Mouse (Mus musculus): ENCODE data around the gene Zfp385a. TPM values are rescaled to one million over a fixed set of nuclear protein-coding genes. Genes with fewer than 3 reads are reported as not detected.

The Zfp385a gene
- polyA plus RNA-seq, 1 experiment = 21.2 TPM

DNA sequence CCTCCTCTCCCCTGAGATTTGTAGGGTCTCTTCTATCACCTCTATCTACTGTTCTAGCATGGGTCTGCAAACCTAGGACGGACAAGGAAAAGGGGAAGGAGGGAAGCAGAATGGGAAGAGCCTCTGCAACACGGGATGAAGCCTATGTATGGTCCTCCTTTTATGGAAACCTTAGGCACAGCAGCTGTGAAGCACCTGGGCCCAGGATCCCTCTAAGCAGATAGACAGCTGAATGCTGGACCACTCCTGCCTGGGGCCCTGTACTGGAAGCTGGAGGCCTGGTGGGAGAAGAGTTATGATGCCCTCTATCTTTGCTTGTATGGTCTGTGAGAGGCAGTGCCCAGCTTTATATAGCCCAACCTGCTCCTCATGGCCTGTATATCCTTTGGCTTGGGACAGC is 39.3 kb downstream of the Zfp385a start:
- Histone ChIP-seq H3ac (ENCODE audit: control insufficient read depth, insufficient read length, low read depth) (no peak overlapping the region), H3K79me3 (ENCODE audit: low read depth) (no peaks in the 10 kb centered on the region), H3K27me3 (ENCODE audit: control insufficient read depth, insufficient read depth, insufficient read length) (no peaks in the 10 kb centered on the region), H3K79me2 (ENCODE audit: control insufficient read depth, insufficient read depth) (no peaks in the 10 kb centered on the region), H3K4me3 (ENCODE audit: insufficient read depth, poor library complexity, severe bottlenecking) (no peak overlapping the region), H3K36me3 (ENCODE audit: control insufficient read depth, insufficient read depth) (peaks cover 46% of the 10 kb centered on the region)
- no peak for TF ChIP-seq FOSL1 (IDR thresholded peaks at IDR 0.05; ENCODE audit: insufficient read depth, low read length, poor library complexity, severe bottlenecking)
- no peak for TF ChIP-seq MAX (IDR thresholded peaks at IDR 0.05)
- no peak for TF ChIP-seq CEBPB (IDR thresholded peaks at IDR 0.05; ENCODE audit: low read depth)
- TF ChIP-seq MYOG (IDR thresholded peaks at IDR 0.05; ENCODE audit: control insufficient read depth, extremely low read depth, insufficient read length) = no peak
- no peak for TF ChIP-seq CTCF (IDR thresholded peaks at IDR 0.05; ENCODE audit: control insufficient read depth, insufficient read depth, insufficient read length)
- TF ChIP-seq USF1 (IDR thresholded peaks at IDR 0.05; ENCODE audit: low read depth) = no peak
- no peak for TF ChIP-seq MYOD1 (IDR thresholded peaks at IDR 0.05; ENCODE audit: control insufficient read depth, insufficient read length, low read depth)

DNA sequence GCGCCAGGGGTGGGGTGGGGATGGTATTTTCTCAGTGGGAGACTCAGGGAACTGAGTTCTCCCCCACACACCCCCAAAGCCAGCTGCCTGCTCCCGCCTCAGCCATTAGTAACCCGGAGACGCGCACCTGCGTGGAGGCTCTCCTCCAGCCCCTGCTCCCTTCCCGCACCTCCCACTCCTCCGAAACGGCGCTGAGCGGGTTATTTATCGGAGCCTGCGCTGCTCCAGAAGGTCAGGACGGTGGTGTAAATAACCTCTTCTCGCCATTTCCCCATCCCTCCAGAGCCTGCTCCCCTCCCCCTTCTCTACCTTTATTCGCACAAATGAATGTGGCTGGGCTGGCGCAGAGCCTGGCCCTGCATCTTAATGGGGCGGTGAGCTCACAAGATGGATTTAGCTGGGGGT is 39.8 kb downstream of the Zfp385a start:
- H3K4me3 ChIP-seq (ENCODE audit: insufficient read depth, poor library complexity, severe bottlenecking) = no peak overlapping the region
- H3K36me3 ChIP-seq (ENCODE audit: control insufficient read depth, insufficient read depth) = peaks cover 51% of the 10 kb centered on the region
- TF ChIP-seq CTCF (IDR thresholded peaks at IDR 0.05; ENCODE audit: control insufficient read depth, insufficient read depth, insufficient read length) = no peak
- no peak for TF ChIP-seq MAX (IDR thresholded peaks at IDR 0.05)
- TF ChIP-seq FOSL1 (IDR thresholded peaks at IDR 0.05; ENCODE audit: insufficient read depth, low read length, poor library complexity, severe bottlenecking) = no peak
- TF ChIP-seq USF1 (IDR thresholded peaks at IDR 0.05; ENCODE audit: low read depth) = no peak
- TF ChIP-seq MYOG (IDR thresholded peaks at IDR 0.05; ENCODE audit: control insufficient read depth, extremely low read depth, insufficient read length) = no peak
- no peak for TF ChIP-seq MYOD1 (IDR thresholded peaks at IDR 0.05; ENCODE audit: control insufficient read depth, insufficient read length, low read depth)
- no peak for TF ChIP-seq CEBPB (IDR thresholded peaks at IDR 0.05; ENCODE audit: low read depth)
- H3K79me3 ChIP-seq (ENCODE audit: low read depth) = no peaks in the 10 kb centered on the region
- H3ac ChIP-seq (ENCODE audit: control insufficient read depth, insufficient read length, low read depth) = no peak overlapping the region
- no peaks in the 10 kb centered on the region for H3K79me2 ChIP-seq (ENCODE audit: control insufficient read depth, insufficient read depth)
- no peaks in the 10 kb centered on the region for H3K27me3 ChIP-seq (ENCODE audit: control insufficient read depth, insufficient read depth, insufficient read length)

DNA sequence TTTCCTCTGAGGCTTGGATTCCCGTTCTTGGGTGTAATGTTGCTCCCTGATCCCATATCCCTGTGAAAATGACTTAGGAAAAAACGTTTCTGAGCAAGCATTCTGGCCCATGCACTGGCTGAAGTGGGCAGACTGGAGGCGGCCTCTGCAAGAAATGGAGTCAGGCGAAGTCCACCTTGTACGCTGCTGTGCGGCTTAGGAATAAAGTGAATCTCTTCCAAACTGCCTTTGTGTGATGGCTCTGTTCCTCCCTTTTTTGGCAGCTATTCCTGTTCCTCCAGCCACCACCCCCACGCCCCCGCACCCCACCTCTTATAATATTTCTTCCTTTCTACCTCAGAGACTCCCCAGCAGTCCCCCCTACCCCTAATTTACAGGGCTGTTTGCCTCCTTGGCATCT is 40.2 kb downstream of the Zfp385a start:
- Histone ChIP-seq H3K79me2 (ENCODE audit: control insufficient read depth, insufficient read depth) (no peaks in the 10 kb centered on the region), H3K27me3 (ENCODE audit: control insufficient read depth, insufficient read depth, insufficient read length) (no peaks in the 10 kb centered on the region), H3K79me3 (ENCODE audit: low read depth) (no peaks in the 10 kb centered on the region), H3ac (ENCODE audit: control insufficient read depth, insufficient read length, low read depth) (no peak overlapping the region), H3K36me3 (ENCODE audit: control insufficient read depth, insufficient read depth) (peaks cover 52% of the 10 kb centered on the region), H3K4me3 (ENCODE audit: insufficient read depth, poor library complexity, severe bottlenecking) (no peak overlapping the region)
- no peak for TF ChIP-seq CTCF (IDR thresholded peaks at IDR 0.05; ENCODE audit: control insufficient read depth, insufficient read depth, insufficient read length)
- no peak for TF ChIP-seq MYOG (IDR thresholded peaks at IDR 0.05; ENCODE audit: control insufficient read depth, extremely low read depth, insufficient read length)
- no peak for TF ChIP-seq MAX (IDR thresholded peaks at IDR 0.05)
- TF ChIP-seq MYOD1 (IDR thresholded peaks at IDR 0.05; ENCODE audit: control insufficient read depth, insufficient read length, low read depth) = no peak
- no peak for TF ChIP-seq FOSL1 (IDR thresholded peaks at IDR 0.05; ENCODE audit: insufficient read depth, low read length, poor library complexity, severe bottlenecking)
- no peak for TF ChIP-seq CEBPB (IDR thresholded peaks at IDR 0.05; ENCODE audit: low read depth)
- no peak for TF ChIP-seq USF1 (IDR thresholded peaks at IDR 0.05; ENCODE audit: low read depth)

DNA sequence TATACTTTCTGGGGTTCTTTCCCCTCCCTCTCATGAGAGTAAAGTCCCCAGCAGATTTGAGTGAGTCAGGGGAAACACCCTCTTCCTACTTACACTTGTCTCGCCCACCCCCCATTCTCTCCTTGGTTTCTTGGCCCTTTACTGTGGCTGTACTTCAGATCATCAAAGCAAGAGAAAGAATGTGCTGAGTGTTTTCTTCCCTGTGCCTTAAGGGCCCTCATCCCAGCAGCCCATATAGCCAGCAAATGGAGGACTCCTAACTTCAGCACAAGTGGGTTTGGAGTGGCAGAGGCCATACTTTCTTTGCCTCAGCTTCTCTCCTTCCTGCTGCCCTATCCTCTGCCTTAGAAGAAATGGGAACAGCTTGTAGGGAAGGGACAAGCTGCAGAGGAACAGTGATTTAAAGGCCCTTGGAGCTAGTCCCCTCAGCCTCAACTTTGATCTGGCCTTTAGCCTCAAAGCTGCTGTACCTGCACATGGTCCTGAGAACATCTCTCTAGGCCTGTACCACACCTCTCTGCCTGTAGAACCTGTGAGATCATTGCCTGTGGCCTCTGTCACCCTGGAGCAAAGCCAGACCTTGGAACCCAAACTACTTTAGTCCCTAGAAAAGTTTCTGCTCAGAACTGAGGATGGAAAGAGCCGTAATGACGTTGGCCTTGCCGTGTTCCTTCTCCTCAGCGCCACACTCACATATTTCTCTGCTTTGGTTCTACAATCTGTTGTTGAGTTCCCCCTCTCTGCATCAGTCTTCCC is 40.9 kb downstream of the Zfp385a start:
- no peaks in the 10 kb centered on the region for H3K79me3 ChIP-seq (ENCODE audit: low read depth)
- no peak overlapping the region for H3K4me3 ChIP-seq (ENCODE audit: insufficient read depth, poor library complexity, severe bottlenecking)
- H3ac ChIP-seq (ENCODE audit: control insufficient read depth, insufficient read length, low read depth) = no peak overlapping the region
- no peaks in the 10 kb centered on the region for H3K27me3 ChIP-seq (ENCODE audit: control insufficient read depth, insufficient read depth, insufficient read length)
- TF ChIP-seq CTCF (IDR thresholded peaks at IDR 0.05; ENCODE audit: control insufficient read depth, insufficient read depth, insufficient read length) (no peak), MYOG (IDR thresholded peaks at IDR 0.05; ENCODE audit: control insufficient read depth, extremely low read depth, insufficient read length) (no peak), MYOD1 (IDR thresholded peaks at IDR 0.05; ENCODE audit: control insufficient read depth, insufficient read length, low read depth) (no peak), FOSL1 (IDR thresholded peaks at IDR 0.05; ENCODE audit: insufficient read depth, low read length, poor library complexity, severe bottlenecking) (no peak), USF1 (IDR thresholded peaks at IDR 0.05; ENCODE audit: low read depth) (no peak), CEBPB (IDR thresholded peaks at IDR 0.05; ENCODE audit: low read depth) (no peak), MAX (IDR thresholded peaks at IDR 0.05) (no peak)
- H3K36me3 ChIP-seq (ENCODE audit: control insufficient read depth, insufficient read depth) = peaks cover 56% of the 10 kb centered on the region
- H3K79me2 ChIP-seq (ENCODE audit: control insufficient read depth, insufficient read depth) = no peaks in the 10 kb centered on the region

DNA sequence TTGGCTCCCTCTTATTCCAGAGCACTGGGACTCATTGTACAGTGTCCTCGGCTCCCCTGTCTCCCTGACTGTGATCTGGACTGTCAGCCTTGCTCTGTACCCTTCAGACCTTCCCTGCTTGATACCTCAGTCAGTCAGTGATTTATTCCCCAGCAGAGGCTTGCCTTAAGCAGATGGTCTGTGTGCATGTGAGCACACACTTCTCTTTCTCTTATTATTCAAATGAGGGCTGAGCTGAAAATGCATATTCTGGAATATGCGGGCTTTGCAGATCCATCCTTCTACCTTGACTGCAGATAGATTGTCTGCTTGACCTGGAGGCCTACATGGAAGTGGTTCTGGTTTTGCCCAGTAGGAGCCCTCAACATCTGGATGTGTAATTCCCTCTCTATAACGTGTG is 41.9 kb downstream of the Zfp385a start:
- no peak overlapping the region for H3ac ChIP-seq (ENCODE audit: control insufficient read depth, insufficient read length, low read depth)
- H3K79me3 ChIP-seq (ENCODE audit: low read depth) = no peaks in the 10 kb centered on the region
- no peaks in the 10 kb centered on the region for H3K79me2 ChIP-seq (ENCODE audit: control insufficient read depth, insufficient read depth)
- no peaks in the 10 kb centered on the region for H3K27me3 ChIP-seq (ENCODE audit: control insufficient read depth, insufficient read depth, insufficient read length)
- TF ChIP-seq CEBPB (IDR thresholded peaks at IDR 0.05; ENCODE audit: low read depth) (no peak), MYOD1 (IDR thresholded peaks at IDR 0.05; ENCODE audit: control insufficient read depth, insufficient read length, low read depth) (no peak)
- no peak overlapping the region for H3K4me3 ChIP-seq (ENCODE audit: insufficient read depth, poor library complexity, severe bottlenecking)
- peaks cover 66% of the 10 kb centered on the region for H3K36me3 ChIP-seq (ENCODE audit: control insufficient read depth, insufficient read depth)

DNA sequence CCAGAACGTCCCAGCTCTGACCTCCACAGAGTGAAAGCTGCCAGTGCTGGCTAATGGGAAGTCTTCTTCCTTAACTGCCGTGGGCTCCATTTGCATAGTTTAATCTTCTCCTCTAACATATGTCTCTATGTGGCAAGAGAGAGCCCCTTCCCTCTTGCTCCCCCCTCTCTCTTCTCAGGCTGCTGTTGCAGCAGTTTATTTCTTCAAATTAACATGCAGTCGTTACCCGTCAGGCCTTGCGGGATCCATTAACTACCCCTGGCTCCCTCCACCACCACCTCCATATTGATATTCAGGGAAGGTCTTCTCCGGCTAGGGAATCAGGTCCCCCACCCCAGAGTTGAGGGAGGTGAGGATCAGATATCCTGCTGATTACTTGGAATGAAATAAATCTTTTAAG is 42.6 kb downstream of the Zfp385a start:
- no peaks in the 10 kb centered on the region for H3K27me3 ChIP-seq (ENCODE audit: control insufficient read depth, insufficient read depth, insufficient read length)
- peaks cover 72% of the 10 kb centered on the region for H3K36me3 ChIP-seq (ENCODE audit: control insufficient read depth, insufficient read depth)

More for the DNA sequence above, 42.6 kb downstream of the Zfp385a start:
- Histone ChIP-seq H3K79me2 (ENCODE audit: control insufficient read depth, insufficient read depth) (no peaks in the 10 kb centered on the region), H3K4me3 (ENCODE audit: insufficient read depth, poor library complexity, severe bottlenecking) (no peak overlapping the region), H3K79me3 (ENCODE audit: low read depth) (no peaks in the 10 kb centered on the region), H3ac (ENCODE audit: control insufficient read depth, insufficient read length, low read depth) (no peak overlapping the region)
- TF ChIP-seq FOSL1 (IDR thresholded peaks at IDR 0.05; ENCODE audit: insufficient read depth, low read length, poor library complexity, severe bottlenecking) (no peak), CTCF (IDR thresholded peaks at IDR 0.05; ENCODE audit: control insufficient read depth, insufficient read depth, insufficient read length) (no peak), USF1 (IDR thresholded peaks at IDR 0.05; ENCODE audit: low read depth) (no peak), CEBPB (IDR thresholded peaks at IDR 0.05; ENCODE audit: low read depth) (no peak)

Data from C2C12 (cell line).